Mouse (Mus musculus) lung, embryonic 14.5 days (tissue): ENCODE measurements at regions not wholly inside any gene's neighbourhood (a gene's known extent, or its start where the extent isn't known, plus 50 kb on each side); places are given as distances from the start of the nearest gene placed in this dataset.
"Not testable (repeated sequence)": the region's sequence is repeated elsewhere in the genome, so short reads cannot be mapped to it uniquely, and the experiment has no call there.

Experiments
- ATAC-seq: fragments of 200-750 bp; cut with Nextera tagmentation; 2 replicates; pipeline ENCODE4 v1.8.0; 2017; ENCODE audit warnings: mild to moderate bottlenecking, moderate TSS enrichment, moderate library complexity; ENCODE audit not compliant: insufficient read depth
- DNase-seq: peaks from one replicate; pipeline ENCODE4 v3.0.0-alpha.2; 2015
- H3K27ac ChIP-seq: fragments of 300-500 bp; sonication (generic); 2 replicates; pipeline ENCODE4 v1.5.1; 2014; ENCODE audit warnings: low read depth, mild to moderate bottlenecking, moderate library complexity
- H3K27me3 ChIP-seq: fragments of 300-500 bp; sonication (generic); 2 replicates; pipeline ENCODE4 v1.6.1; 2014; ENCODE audit warnings: low read length, control low read depth; ENCODE audit not compliant: insufficient read depth
- H3K36me3 ChIP-seq: fragments of 300-500 bp; sonication (generic); 2 replicates; pipeline ENCODE4 v1.6.1; 2014; ENCODE audit warnings: control low read depth; ENCODE audit not compliant: insufficient read depth
- H3K4me1 ChIP-seq: fragments of 300-500 bp; sonication (generic); 2 replicates; pipeline ENCODE4 v1.6.1; 2014; ENCODE audit warnings: antibody characterized with exemption, control low read depth; ENCODE audit not compliant: insufficient read depth
- H3K4me2 ChIP-seq: fragments of 300-500 bp; sonication (generic); 2 replicates; pipeline ENCODE4 v1.6.1; 2014; ENCODE audit warnings: mild to moderate bottlenecking
- H3K4me3 ChIP-seq: fragments of 300-500 bp; sonication (generic); 2 replicates; pipeline ENCODE4 v1.5.1; 2014; ENCODE audit warnings: low read depth, low read length
- H3K9ac ChIP-seq: fragments of 300-500 bp; sonication (generic); 2 replicates; pipeline ENCODE4 v1.6.1; 2014
- H3K9me3 ChIP-seq: fragments of 300-500 bp; sonication (generic); 2 replicates; pipeline ENCODE4 v1.6.1; 2016; ENCODE audit warnings: low read depth, low read length, control low read depth
- CTCF ChIP-seq: IDR thresholded peaks from 2 replicates; pipeline ENCODE4 v1.5.1; 2016; ENCODE audit warnings: antibody characterized with exemption, low read depth
- WGBS: fragments of 180-500 bp; shearing (Covaris S2); extraction: QIAGEN DNeasy Blood & Tissue Kit; methylation state at CpG from one replicate; pipeline ENCODE4 v1.1.7; 2014; 5-methylcytosine and 5-hydroxymethylcytosine counted together

DNA sequence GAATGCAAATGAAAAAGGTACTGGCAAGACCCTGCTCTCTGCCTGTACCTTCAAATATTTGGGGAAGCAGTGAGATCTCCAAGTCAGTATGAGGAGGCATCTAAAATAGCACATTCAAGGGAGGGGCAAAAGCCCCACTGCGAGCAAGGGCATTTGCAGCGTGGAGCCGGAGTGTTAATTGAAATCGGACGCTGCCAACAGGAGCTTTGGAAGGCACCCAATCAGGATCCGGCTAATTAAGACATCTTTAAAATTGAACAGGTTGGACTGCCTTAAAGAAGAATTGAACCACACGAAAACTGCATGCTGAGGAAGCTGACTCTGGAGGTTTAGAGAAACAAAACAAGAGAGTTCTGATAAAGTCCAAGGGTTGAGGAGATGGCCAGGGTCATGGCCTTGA, 311.5 kb downstream of the Vrk1 start:
- Histone ChIP-seq H3K4me2 (no peak overlapping the region), H3K4me1 (no peaks in the 10 kb centered on the region), H3K4me3 (no peak overlapping the region), H3K27me3 (no peaks in the 10 kb centered on the region), H3K9me3 (no peaks in the 10 kb centered on the region), H3K9ac (no peak overlapping the region), H3K36me3 (no peaks in the 10 kb centered on the region), H3K27ac (no peak overlapping the region)
- no peak for TF ChIP-seq CTCF
- ATAC-seq, result no peak
- no peak for DNase-seq
- WGBS, result 86% methylated on average over 7 of the region's 7 CpGs

DNA sequence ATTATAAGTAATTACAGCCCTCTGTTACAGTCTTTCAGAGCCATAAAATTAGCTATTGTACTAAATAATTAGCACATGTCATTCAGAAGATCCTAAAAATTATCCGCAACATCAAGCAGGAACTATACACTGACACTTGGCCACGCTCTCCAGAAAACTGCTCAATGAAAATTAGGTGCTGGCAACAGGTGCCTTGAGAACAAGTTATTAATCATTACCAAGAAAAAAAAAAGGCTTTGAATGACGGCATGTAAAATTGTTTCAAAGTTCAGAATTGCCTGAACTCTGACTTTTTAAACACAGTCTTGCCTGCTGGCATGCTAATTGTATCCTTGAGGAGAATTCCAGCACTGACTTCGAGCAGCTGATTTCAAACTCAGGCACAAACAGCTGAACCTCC, 316.6 kb downstream of the Vrk1 start:
- 66% methylated on average over 4 of the region's 4 CpGs for WGBS
- no peaks in the 10 kb centered on the region for H3K27me3 ChIP-seq
- H3K36me3 ChIP-seq, result no peaks in the 10 kb centered on the region
- no peak for TF ChIP-seq CTCF
- no peak for DNase-seq
- no peak for ATAC-seq
- no peak overlapping the region for H3K27ac ChIP-seq
- H3K4me2 ChIP-seq, result no peak overlapping the region
- H3K9me3 ChIP-seq, result no peaks in the 10 kb centered on the region
- no peak overlapping the region for H3K9ac ChIP-seq
- no peaks in the 10 kb centered on the region for H3K4me1 ChIP-seq
- no peak overlapping the region for H3K4me3 ChIP-seq

DNA sequence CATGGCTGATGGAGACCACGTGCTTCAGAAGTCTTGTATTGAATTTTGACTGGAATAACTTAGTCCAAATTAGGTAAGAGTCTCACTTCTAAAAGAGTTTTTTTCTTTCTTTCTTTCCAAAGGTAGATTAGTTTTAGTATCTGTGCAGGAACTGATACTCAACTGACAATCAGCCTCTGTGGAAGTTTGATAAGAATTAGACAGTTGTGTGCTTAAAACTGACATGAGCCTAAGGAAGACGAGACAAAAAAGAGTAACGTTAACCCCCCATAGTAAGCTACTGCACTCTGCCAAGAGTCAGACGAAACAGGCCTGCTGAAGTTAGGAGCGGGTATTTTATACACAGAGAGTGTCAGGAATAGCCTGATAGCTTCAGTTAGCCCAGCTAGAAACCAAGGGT, 317.3 kb downstream of the Vrk1 start:
- Histone ChIP-seq H3K27me3 (no peaks in the 10 kb centered on the region), H3K9ac (no peak overlapping the region), H3K4me1 (no peaks in the 10 kb centered on the region), H3K4me3 (no peak overlapping the region), H3K36me3 (no peaks in the 10 kb centered on the region), H3K9me3 (no peaks in the 10 kb centered on the region), H3K27ac (no peak overlapping the region), H3K4me2 (no peak overlapping the region)
- 67% methylated on average over 5 of the region's 5 CpGs for WGBS
- ATAC-seq, result no peak
- DNase-seq, result no peak
- no peak for TF ChIP-seq CTCF

- Histone ChIP-seq H3K27me3 (no peaks in the 10 kb centered on the region), H3K4me2 (no peak overlapping the region), H3K4me1 (no peaks in the 10 kb centered on the region), H3K4me3 (no peak overlapping the region), H3K9ac (no peak overlapping the region), H3K36me3 (no peaks in the 10 kb centered on the region), H3K9me3 (no peaks in the 10 kb centered on the region), H3K27ac (no peak overlapping the region)
- DNase-seq (no peak), ATAC-seq (no peak)
- 86% methylated on average over 9 of the region's 9 CpGs for WGBS
- no peak for TF ChIP-seq CTCF
Observed at GRCm38 (mm10) chr12:106357867-106358266, 347.8 kb downstream of the Vrk1 start.

DNA sequence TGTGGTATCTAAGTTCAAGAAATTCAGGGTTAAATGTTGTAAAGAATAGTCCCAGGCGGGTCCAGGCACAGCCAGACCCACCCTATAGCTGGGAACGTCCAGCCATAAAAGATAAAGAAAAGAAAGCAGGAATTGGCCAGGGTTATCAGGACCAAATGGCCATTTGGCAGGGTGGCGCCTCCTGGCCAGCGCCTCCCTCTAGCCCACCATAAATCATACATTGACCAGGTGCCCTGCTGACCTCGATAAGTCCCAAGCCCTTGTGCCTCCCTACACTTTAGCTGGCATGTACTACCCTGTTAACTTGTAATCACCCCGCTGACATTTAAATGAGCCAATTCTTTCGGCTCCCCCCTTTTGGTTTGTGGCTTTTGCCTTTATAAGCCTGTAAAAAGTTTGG, 351.6 kb downstream of the Vrk1 start:
- not testable (repeated sequence) for H3K36me3 ChIP-seq, H3K9ac ChIP-seq, H3K4me3 ChIP-seq, H3K4me2 ChIP-seq, H3K9me3 ChIP-seq, DNase-seq, H3K27ac ChIP-seq, ATAC-seq, H3K4me1 ChIP-seq, H3K27me3 ChIP-seq
- WGBS, result 46% methylated on average over 7 of the region's 7 CpGs

DNA sequence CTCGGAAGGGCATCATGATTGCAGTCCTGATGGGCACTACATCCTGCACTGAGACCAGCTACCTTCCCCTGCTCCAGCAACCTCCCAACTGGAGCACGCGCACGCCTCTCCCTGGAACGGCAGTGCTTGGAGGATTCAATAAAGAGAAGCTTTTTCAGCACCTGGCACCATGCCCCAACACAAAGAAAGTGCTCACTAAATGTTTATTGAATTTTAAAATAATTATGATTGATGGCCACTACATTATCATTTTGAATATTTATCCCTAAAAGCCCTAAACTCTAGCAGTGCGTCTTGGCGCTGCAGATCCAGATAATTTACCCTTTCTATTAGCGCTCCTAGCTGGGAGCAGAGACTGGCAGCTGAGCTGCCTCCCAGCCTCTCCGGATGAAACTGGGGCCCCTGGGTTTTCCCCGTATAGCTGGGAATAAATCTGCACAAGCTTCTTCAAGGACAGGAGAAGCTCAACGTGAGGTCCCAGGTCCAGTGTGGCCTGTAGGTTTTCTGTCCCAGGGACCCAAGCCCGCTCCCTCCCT, 364.9 kb downstream of the Vrk1 start:
- no peak for ATAC-seq
- Histone ChIP-seq H3K4me3 (no peak overlapping the region), H3K9ac (no peak overlapping the region), H3K27ac (no peak overlapping the region), H3K27me3 (peaks cover 14% of the 10 kb centered on the region; the same call in 1 of the 2 replicates), H3K36me3 (no peaks in the 10 kb centered on the region), H3K4me2 (no peak overlapping the region), H3K9me3 (no peaks in the 10 kb centered on the region), H3K4me1 (no peaks in the 10 kb centered on the region)
- no peak for DNase-seq
- TF ChIP-seq CTCF, result no peak
- WGBS, result 43% methylated on average over 12 of the region's 12 CpGs

GRCm38 (mm10) chr12:106375886-106376285, 365.9 kb downstream of the Vrk1 start:
- DNase-seq (no peak), ATAC-seq (no peak)
- Histone ChIP-seq H3K27ac (no peak overlapping the region), H3K27me3 (peaks cover 16% of the 10 kb centered on the region; the same call in 1 of the 2 replicates), H3K4me1 (no peaks in the 10 kb centered on the region), H3K4me3 (no peak overlapping the region), H3K9ac (no peak overlapping the region), H3K36me3 (no peaks in the 10 kb centered on the region), H3K4me2 (no peak overlapping the region), H3K9me3 (no peaks in the 10 kb centered on the region)
- TF ChIP-seq CTCF, result no peak
- WGBS, result 84% methylated on average over 13 of the region's 13 CpGs

DNA sequence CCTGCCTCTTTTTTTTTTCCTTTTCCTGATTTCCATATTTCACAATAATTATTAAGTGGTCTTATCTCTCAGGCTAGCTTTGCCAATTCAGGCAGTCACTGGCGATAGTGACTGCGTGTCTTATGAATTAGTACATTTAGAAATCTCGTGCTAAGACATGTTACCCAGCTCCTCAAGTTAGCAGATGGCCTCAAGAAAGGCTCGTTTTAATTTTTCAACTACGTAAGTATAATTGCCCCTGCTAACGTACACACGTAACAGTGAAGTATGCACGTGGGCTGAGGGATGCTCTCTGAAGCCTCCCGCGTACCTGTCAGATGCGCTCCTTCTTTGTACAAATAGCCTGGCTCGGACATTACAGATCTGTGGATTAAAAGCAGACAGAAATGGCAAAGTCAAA, 366.8 kb downstream of the Vrk1 start:
- Histone ChIP-seq H3K36me3 (no peaks in the 10 kb centered on the region), H3K4me2 (no peak overlapping the region), H3K4me3 (no peak overlapping the region), H3K9me3 (no peaks in the 10 kb centered on the region), H3K9ac (no peak overlapping the region), H3K27me3 (peaks cover 16% of the 10 kb centered on the region; the same call in 1 of the 2 replicates), H3K27ac (no peak overlapping the region), H3K4me1 (no peaks in the 10 kb centered on the region)
- DNase-seq, result peak; percentile 6
- WGBS, result 62% methylated on average over 12 of the region's 12 CpGs
- no peak for ATAC-seq
- TF ChIP-seq CTCF, result no peak
